Mouse (Mus musculus): ENCODE measurements around the gene Jph3. TPM values are rescaled to one million over a fixed set of nuclear protein-coding genes. Genes with fewer than 3 reads are reported as not detected.

The Jph3 gene
- total RNA-seq, 2 experiments from 2014 or later, result not detected

DNA sequence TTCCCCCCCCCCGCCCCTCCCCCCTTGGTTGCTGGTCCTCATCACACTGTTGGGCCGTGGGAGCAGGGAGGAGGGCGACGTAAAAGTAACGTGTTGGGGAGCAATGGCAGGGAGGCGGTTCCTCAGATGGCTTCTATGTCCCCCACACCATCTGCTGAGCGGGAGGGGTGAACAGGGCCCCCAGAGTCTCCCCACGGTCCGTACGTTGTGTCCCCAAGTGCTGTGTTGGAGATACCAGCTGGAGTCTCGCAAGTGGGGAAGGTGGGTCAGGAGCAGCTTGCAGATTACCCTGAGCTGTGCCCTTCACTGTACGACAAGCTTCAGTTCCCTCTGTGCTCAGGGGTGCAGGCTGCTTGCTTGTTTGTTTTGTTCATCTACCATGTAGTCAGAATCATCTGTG is 5.6 kb upstream of the Jph3 start:
- ATAC-seq (replicated peaks; ENCODE audit: low FRiP score, poor library complexity, severe bottlenecking), result no peak

DNA sequence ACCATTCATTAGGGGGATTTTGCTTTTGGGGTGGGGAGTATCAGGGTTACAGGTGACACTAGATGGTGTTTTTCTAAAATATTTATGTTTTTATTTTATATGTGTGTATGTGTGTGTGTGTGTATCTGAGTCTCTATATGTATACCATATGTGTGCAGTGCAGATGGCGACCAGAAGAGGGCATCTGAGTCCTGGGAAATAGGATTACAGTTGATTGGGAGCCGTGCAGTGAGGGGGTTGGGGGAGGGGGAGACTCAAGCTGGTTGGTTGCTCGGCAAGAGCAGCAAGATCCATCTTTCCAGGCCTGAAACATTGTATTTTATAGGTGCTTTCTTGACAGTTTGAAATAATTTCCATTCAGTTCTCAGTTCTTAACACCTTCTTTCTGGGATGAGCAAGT is 2.3 kb upstream of the Jph3 start:
- ATAC-seq (replicated peaks; ENCODE audit: low FRiP score, poor library complexity, severe bottlenecking), result no peak

GRCm38 (mm10) chr8:121729754-121730153 is 331 bp downstream of the Jph3 start:
- ATAC-seq (replicated peaks; ENCODE audit: low FRiP score, poor library complexity, severe bottlenecking), result no peak

DNA sequence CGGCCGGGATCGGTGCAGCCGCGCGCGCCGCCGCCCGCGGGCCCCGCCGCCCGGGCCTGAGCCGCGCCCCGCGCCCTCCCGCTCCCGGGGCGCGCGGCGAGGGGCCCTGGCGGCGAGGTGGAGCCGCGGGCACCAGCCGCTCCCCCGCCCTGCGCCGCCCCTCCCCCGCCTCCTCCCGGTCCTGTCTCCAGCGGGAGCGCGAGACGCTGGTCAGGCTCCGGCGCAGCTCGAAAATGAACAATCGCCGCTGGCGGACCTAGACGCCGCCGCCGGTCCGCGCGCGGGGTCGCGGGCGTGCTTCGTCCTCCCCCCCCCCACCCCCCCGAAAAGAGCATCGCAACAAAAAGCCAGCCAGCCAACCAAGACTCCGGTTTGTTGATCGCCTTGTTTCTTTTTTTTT is 747 bp downstream of the Jph3 start:
- no peak for ATAC-seq (replicated peaks; ENCODE audit: low FRiP score, poor library complexity, severe bottlenecking)

GRCm38 (mm10) chr8:121730646-121731045 is 1.2 kb downstream of the Jph3 start:
- no peak for ATAC-seq (replicated peaks; ENCODE audit: low FRiP score, poor library complexity, severe bottlenecking)

- no peak; the same call in 1 of the 2 replicates for ATAC-seq (replicated peaks; ENCODE audit: low FRiP score, poor library complexity, severe bottlenecking)
These were observed 1.6 kb downstream of the Jph3 start for GRCm38 (mm10) chr8:121731060-121731459.

GRCm38 (mm10) chr8:121731471-121732333 is 2.3 kb downstream of the Jph3 start:
- ATAC-seq (replicated peaks; ENCODE audit: low FRiP score, poor library complexity, severe bottlenecking), result no peak

- no peak for ATAC-seq (replicated peaks; ENCODE audit: low FRiP score, poor library complexity, severe bottlenecking)
These were observed 2.9 kb downstream of the Jph3 start for GRCm38 (mm10) chr8:121732334-121732665.

- no peak for ATAC-seq (replicated peaks; ENCODE audit: low FRiP score, poor library complexity, severe bottlenecking)
These were observed 4.8 kb downstream of the Jph3 start for GRCm38 (mm10) chr8:121734262-121734661.

DNA sequence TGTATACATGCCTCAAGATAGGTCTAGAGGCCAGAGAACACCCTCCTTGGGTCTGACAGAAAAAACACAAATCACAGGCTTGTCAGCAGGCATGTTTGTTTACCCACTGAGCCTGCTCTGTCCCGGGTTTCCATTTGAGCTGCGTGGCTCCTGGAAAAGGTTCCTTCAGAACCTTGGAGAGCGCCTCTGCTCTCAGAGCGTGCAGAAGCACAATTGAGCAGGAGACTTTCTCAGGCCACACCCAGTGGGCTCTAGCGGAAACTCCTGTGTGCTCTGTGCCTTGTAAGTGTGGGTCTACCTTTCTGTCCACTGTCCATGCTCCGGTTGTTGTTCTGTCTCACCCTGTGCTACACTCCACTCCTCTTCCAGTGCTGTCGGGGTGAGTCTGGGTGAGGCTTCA is 6.8 kb downstream of the Jph3 start:
- no peak for ATAC-seq (replicated peaks; ENCODE audit: low FRiP score, poor library complexity, severe bottlenecking)

DNA sequence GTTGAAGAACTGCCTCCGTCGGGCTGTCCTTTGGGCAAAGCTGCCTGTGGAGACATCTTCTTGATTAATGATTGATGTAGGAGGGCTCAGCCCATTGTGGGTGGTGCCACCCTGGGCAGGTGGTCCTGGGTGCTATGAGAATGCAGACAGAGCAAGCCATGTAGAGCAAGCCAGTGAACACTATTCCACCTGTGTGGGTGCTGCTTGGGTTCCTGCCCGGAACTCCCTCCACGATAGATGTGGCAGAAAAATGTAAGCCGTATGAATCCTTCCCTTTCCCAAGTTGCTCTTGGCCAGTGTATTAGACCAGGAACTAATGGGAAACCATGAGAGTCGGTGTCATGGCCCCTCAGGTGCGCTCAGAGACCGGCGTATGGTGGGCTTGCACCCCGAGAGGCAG is 11.3 kb downstream of the Jph3 start:
- ATAC-seq (replicated peaks; ENCODE audit: low FRiP score, poor library complexity, severe bottlenecking), result no peak

GRCm38 (mm10) chr8:121749501-121749900 is 20.1 kb downstream of the Jph3 start:
- no peak for ATAC-seq (replicated peaks; ENCODE audit: low FRiP score, poor library complexity, severe bottlenecking)

DNA sequence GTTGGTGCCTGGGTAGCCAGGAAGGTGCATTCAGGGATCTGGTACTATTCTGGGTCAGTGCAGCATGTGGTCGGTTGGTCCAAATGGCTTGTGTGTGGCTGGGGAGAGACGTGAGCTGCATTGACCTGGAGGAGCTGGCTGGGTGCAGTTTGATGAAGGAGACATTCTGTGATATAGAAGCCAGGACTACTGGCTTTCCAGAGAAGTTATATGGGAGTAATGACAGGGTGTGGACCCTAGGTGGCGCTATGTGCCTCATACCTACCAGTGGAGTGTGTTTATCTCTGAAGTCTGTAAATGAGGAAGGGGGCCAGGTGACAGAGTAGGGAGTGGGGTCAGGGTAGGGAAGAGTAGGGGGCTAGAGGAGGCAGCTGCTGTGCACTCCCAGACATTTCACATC is 21.1 kb downstream of the Jph3 start:
- ATAC-seq (replicated peaks; ENCODE audit: low FRiP score, poor library complexity, severe bottlenecking), result no peak

- peak; percentile 78 for ATAC-seq (replicated peaks; ENCODE audit: low FRiP score, poor library complexity, severe bottlenecking)
These were observed 22.0 kb downstream of the Jph3 start for GRCm38 (mm10) chr8:121751407-121751806.

- ATAC-seq (replicated peaks; ENCODE audit: low FRiP score, poor library complexity, severe bottlenecking), result no peak
These were observed 29.0 kb downstream of the Jph3 start for GRCm38 (mm10) chr8:121758470-121758869.

DNA sequence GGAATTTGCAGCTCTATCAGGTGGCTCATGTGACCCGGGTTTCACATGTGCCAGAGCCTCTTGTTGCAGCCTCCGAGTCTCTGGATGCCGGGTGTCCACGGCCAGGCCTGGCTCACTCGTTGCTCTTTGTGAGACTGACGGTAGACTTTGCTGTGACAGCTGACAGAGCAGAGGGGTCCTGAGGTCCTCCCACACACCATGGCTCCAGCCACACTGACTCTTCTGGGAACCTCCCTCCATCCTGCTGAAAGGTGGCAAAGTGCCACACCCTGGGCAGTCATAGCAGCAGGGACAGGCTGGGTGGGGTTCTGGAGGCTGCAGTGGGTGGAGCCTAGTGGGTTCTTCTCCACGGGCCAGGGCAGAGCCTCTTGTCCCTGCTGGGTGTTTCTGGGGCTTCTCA is 31.1 kb downstream of the Jph3 start:
- ATAC-seq (replicated peaks; ENCODE audit: low FRiP score, poor library complexity, severe bottlenecking), result no peak

DNA sequence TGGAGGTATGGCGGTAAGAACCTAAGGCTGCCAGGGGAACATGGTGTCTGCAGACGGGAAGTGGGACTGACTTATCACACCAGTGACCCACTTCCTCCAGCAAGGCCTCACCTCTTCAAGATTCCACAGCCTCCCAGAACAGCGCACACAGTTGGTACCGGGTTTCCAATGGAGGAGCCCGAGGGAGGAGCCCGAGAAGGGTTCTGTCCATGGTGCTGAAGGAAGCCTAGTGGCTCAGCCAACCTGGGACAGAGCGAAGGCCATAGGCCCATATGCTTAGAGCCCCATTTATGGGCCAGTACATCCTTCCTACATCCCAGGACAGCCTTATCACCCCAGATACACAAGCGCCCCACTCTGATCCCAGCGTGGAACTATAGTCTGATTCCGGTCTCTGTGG is 32.1 kb downstream of the Jph3 start:
- no peak for ATAC-seq (replicated peaks; ENCODE audit: low FRiP score, poor library complexity, severe bottlenecking)

GRCm38 (mm10) chr8:121762999-121763699 is 33.7 kb downstream of the Jph3 start:
- no peak for ATAC-seq (replicated peaks; ENCODE audit: low FRiP score, poor library complexity, severe bottlenecking)

- no peak for ATAC-seq (replicated peaks; ENCODE audit: low FRiP score, poor library complexity, severe bottlenecking)
These were observed 34.2 kb downstream of the Jph3 start for GRCm38 (mm10) chr8:121763700-121764013.

- no peak for ATAC-seq (replicated peaks; ENCODE audit: low FRiP score, poor library complexity, severe bottlenecking)
These were observed 36.2 kb downstream of the Jph3 start for GRCm38 (mm10) chr8:121765594-121766138.

DNA sequence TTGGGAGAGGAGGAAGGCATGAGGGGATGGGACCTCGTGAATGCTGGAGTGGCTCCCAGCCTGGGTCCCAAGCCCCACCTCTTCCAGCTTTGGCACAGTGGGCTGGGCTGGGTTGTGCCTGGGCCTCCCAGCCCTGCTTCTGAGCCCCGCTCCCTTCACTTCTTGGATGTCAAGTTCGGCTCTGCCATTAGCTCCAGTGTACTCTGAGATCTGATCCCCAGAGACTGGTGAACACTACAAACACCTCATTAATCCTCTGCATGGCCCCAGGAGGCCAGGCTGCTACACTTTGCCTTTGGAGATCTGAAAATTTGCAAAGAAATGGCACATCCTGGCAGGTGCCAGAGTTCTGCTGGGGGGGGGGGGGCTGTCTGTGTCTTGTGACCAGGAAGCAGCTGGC is 39.7 kb downstream of the Jph3 start:
- no peak for ATAC-seq (replicated peaks; ENCODE audit: low FRiP score, poor library complexity, severe bottlenecking)

Data from erythroblast, adult 5-6 weeks (primary cell).